Mouse (Mus musculus): Measurements from ENCODE around the gene 2310079G19Rik. TPM values are rescaled to one million over a fixed set of nuclear protein-coding genes. Genes with fewer than 3 reads are reported as not detected.

2310079G19Rik gene
- polyA plus RNA-seq, 1 experiment from 2014 or later, result not detected

Other genes with a start within 250 kb of the 2310079G19Rik start
- not detected in 2 replicates for gene Cldn17, start 120.7 kb downstream of the 2310079G19Rik start, polyA plus RNA-seq (2014; fragmentation: Nextera tagmentation; extraction: Ambion mirVana)
- 1.1 and 1.5 TPM in 2 replicates for gene Cldn8, start 64.5 kb downstream of the 2310079G19Rik start, polyA plus RNA-seq (2014; fragmentation: Nextera tagmentation; extraction: Ambion mirVana)
- gene Krtap24-1, start 15.4 kb downstream of the 2310079G19Rik start, polyA plus RNA-seq (2014; fragmentation: Nextera tagmentation; extraction: Ambion mirVana), result not detected in 2 replicates
- gene Krtap26-1, start 20.1 kb upstream of the 2310079G19Rik start, polyA plus RNA-seq (2014; fragmentation: Nextera tagmentation; extraction: Ambion mirVana), result not detected in 2 replicates
- not detected in 2 replicates for gene Krtap27-1, start 44.0 kb upstream of the 2310079G19Rik start, polyA plus RNA-seq (2014; fragmentation: Nextera tagmentation; extraction: Ambion mirVana)
- gene 2310061N02Rik, start 80.3 kb upstream of the 2310079G19Rik start, polyA plus RNA-seq (2014; fragmentation: Nextera tagmentation; extraction: Ambion mirVana), result not detected in 2 replicates
- gene Krtap13-1, start 101.2 kb upstream of the 2310079G19Rik start, polyA plus RNA-seq (2014; fragmentation: Nextera tagmentation; extraction: Ambion mirVana), result not detected in 2 replicates
- not detected in 2 replicates for gene Krtap13, start 124.0 kb upstream of the 2310079G19Rik start, polyA plus RNA-seq (2014; fragmentation: Nextera tagmentation; extraction: Ambion mirVana)
- gene 2310034C09Rik, start 131.2 kb upstream of the 2310079G19Rik start, polyA plus RNA-seq (2014; fragmentation: Nextera tagmentation; extraction: Ambion mirVana), result not detected in 2 replicates
- gene 2310057N15Rik, start 146.5 kb upstream of the 2310079G19Rik start, polyA plus RNA-seq (2014; fragmentation: Nextera tagmentation; extraction: Ambion mirVana), result not detected in 2 replicates
- not detected in 2 replicates for gene Gm5965, start 150.2 kb upstream of the 2310079G19Rik start, polyA plus RNA-seq (2014; fragmentation: Nextera tagmentation; extraction: Ambion mirVana)
- not detected in 2 replicates for gene Gm20741, start 184.6 kb upstream of the 2310079G19Rik start, polyA plus RNA-seq (2014; fragmentation: Nextera tagmentation; extraction: Ambion mirVana)
- not detected in 2 replicates for gene Krtap15, start 192.5 kb upstream of the 2310079G19Rik start, polyA plus RNA-seq (2014; fragmentation: Nextera tagmentation; extraction: Ambion mirVana)
- gene Krtap14, start 198.5 kb upstream of the 2310079G19Rik start, polyA plus RNA-seq (2014; fragmentation: Nextera tagmentation; extraction: Ambion mirVana), result not detected in 2 replicates
- gene Krtap19-1, start 241.7 kb upstream of the 2310079G19Rik start, polyA plus RNA-seq (2014; fragmentation: Nextera tagmentation; extraction: Ambion mirVana), result not detected in 2 replicates
- not detected in 2 replicates for gene Krtap19-2, start 246.6 kb upstream of the 2310079G19Rik start, polyA plus RNA-seq (2014; fragmentation: Nextera tagmentation; extraction: Ambion mirVana)

Data from hindbrain, embryonic 11.5 days (tissue).